Mouse (Mus musculus): ENCODE results near the gene Gm45521.

GRCm38 (mm10) chr14:7974643-7975042 is 17.6 kb downstream of the Gm45521 start:
- TF ChIP-seq USF1 (IDR thresholded peaks at IDR 0.05; ENCODE audit: low read depth) (no peak), POLR2A (IDR thresholded peaks at IDR 0.05; ENCODE audit: insufficient read length, low read depth) (no peak), SRF (IDR thresholded peaks at IDR 0.05; ENCODE audit: control insufficient read depth, insufficient read length, low read depth) (no peak), MYOG (IDR thresholded peaks at IDR 0.05; ENCODE audit: control insufficient read depth in 1 of 3, insufficient read depth in 1 of 3, insufficient read length in 2 of 3, low read depth in 2 of 3) (no peak), E2F4 (IDR thresholded peaks at IDR 0.05; ENCODE audit: insufficient read depth) (no peak), TCF12 (IDR thresholded peaks at IDR 0.05; ENCODE audit: insufficient read depth, poor library complexity, severe bottlenecking) (no peak), REST (IDR thresholded peaks at IDR 0.05; ENCODE audit: insufficient read depth, insufficient read length) (no peak), MAX (IDR thresholded peaks at IDR 0.05; ENCODE audit: low read depth) (no peak)

All from myocyte (in vitro differentiated cells).